Mouse (Mus musculus) heart, adult 2 months (tissue): ENCODE measurements around the gene Meis2. TPM values are rescaled to one million over a fixed set of nuclear protein-coding genes. Genes with fewer than 3 reads are reported as not detected.

ENCODE experiments used
- DNase-seq, 2 experiments: peaks; one replicate each; pipeline ENCODE4 v3.0.0; 2021
- H3K27ac ChIP-seq: fragments of 200-600 bp; 2 replicates; pipeline ENCODE4 v1.8.1; 2022
- H3K27me3 ChIP-seq: fragments of 200-500 bp; 2 replicates; pipeline ENCODE4 v1.6.1; 2012; ENCODE audit warnings: mild to moderate bottlenecking, low read length, inconsistent platforms, mixed read lengths; ENCODE audit not compliant: control insufficient read depth, insufficient read depth
- H3K36me3 ChIP-seq: fragments of 200-500 bp; 2 replicates; pipeline ENCODE4 v1.6.1; 2012; ENCODE audit warnings: low read length, inconsistent platforms; ENCODE audit not compliant: control insufficient read depth, insufficient read depth
- H3K4me1 ChIP-seq: fragments of 200-500 bp; 2 replicates; pipeline ENCODE4 v1.6.1; 2011; ENCODE audit warnings: low read length; ENCODE audit not compliant: control insufficient read depth, insufficient read depth
- H3K4me3 ChIP-seq: fragments of 200-600 bp; 2 replicates; pipeline ENCODE4 v1.8.1; 2022
- H3K79me2 ChIP-seq: fragments of 200-500 bp; replicated peaks from 2 replicates; pipeline ENCODE4 v1.6.1; 2012; ENCODE audit warnings: mild to moderate bottlenecking, inconsistent platforms, low read length, moderate library complexity, mixed read lengths; ENCODE audit not compliant: control insufficient read depth, insufficient read depth
- H3K9ac ChIP-seq: fragments of 200-500 bp; 2 replicates; pipeline ENCODE4 v1.6.1; 2012; ENCODE audit warnings: low read depth, mild to moderate bottlenecking, control low read depth, inconsistent platforms, low read length, mixed read lengths
- CTCF ChIP-seq: fragments of 200-600 bp; IDR thresholded peaks from 2 replicates; pipeline ENCODE4 v1.8.1; 2022; ENCODE audit warnings: antibody characterized with exemption, mild to moderate bottlenecking, moderate library complexity
- EP300 ChIP-seq: fragments of 200-500 bp; IDR thresholded peaks from 2 replicates; pipeline ENCODE4 v1.6.1; 2011; ENCODE audit warnings: low read depth, low read length, control low read depth; ENCODE audit not compliant: insufficient read depth
- POLR2A ChIP-seq: fragments of 200-500 bp; IDR thresholded peaks from 2 replicates; pipeline ENCODE4 v1.6.1; 2011; ENCODE audit warnings: mild to moderate bottlenecking, low read depth, low read length, control low read depth; ENCODE audit not compliant: insufficient read depth
- WGBS: fragments of 180-500 bp; shearing (Covaris S2); methylation state at CpG from one replicate; pipeline ENCODE4 v1.1.7; 2018; 5-methylcytosine and 5-hydroxymethylcytosine counted together
- intact Hi-C: fragments of 180-260 bp; cut with DNase I; formaldehyde crosslinking; loops from one replicate; pipeline ENCODE4 v1.15.1; 2025
- polyA plus RNA-seq: library from polyadenylated mRNA; depleted of rRNA; stranded (reverse); fragments of >200 nt; gene quantifications from 2 replicates; pipeline ENCODE4 v1.2.3, GENCODE M21; 2012
- total RNA-seq, 2 experiments: library from RNA; stranded (reverse); gene quantifications; 2 replicates each; pipeline ENCODE4 v1.2.3; 2021

The Meis2 gene
- total and polyA plus RNA-seq, 3 experiments: 16.9 to 30.4 (median 24.9) TPM

DNA sequence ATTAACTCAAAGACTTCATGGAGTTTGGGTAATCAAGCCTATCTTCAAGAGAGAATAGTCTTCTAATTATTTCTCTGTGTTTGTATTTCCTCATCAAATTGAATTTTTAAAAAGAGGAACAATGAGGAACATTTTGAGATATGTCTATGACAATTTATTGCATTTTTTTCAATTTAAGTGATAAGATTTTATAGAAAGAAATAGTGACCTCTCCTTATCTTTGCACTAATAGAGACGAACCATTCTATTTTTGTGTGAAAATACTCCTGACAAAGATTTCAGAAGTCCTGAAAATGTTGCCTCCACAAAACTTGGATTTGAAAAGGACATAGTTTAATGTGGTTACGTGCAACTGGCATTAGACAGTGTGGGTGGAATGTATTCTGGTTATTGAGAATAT lies 131.3 kb downstream of the Meis2 start:
- no peak overlapping the region for H3K4me3 ChIP-seq
- H3K79me2 ChIP-seq: no peaks in the 10 kb centered on the region
- TF ChIP-seq CTCF: no peak
- no peak for TF ChIP-seq EP300
- TF ChIP-seq POLR2A: no peak
- intact Hi-C loops: no loop called here
- DNase-seq: no peak
- H3K4me1 ChIP-seq: peaks cover 3% of the 10 kb centered on the region
- no peak overlapping the region for H3K9ac ChIP-seq
- no peak overlapping the region for H3K27ac ChIP-seq
- H3K36me3 ChIP-seq: peaks cover 3% of the 10 kb centered on the region
- no peaks in the 10 kb centered on the region for H3K27me3 ChIP-seq
- 71% methylated on average over 2 of the region's 2 CpGs for WGBS

DNA sequence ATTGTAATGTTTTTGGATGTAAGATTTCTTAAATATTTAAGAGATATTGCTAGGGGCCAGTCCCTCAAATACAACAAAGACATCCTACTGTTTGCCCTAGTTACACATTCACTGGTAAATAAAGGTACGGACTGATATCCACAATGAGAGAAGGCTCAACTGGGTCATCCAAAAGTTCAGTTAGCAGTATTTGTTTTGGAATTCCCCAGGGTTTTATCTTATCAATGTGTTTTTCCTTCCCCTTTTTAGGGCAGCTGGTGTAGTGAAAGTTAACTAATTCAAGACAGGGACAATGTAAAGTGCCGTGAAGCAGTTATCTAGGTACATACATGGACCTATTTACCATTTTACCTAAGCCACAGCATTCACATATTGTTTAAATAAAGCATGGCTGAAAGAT lies 132.4 kb downstream of the Meis2 start:
- no peak for TF ChIP-seq CTCF
- TF ChIP-seq POLR2A: no peak
- no peak for TF ChIP-seq EP300
- DNase-seq: no peak
- Histone ChIP-seq H3K36me3 (peaks cover 3% of the 10 kb centered on the region), H3K4me3 (no peak overlapping the region), H3K27ac (no peak overlapping the region), H3K27me3 (no peaks in the 10 kb centered on the region), H3K79me2 (no peaks in the 10 kb centered on the region), H3K9ac (no peak overlapping the region), H3K4me1 (peaks cover 3% of the 10 kb centered on the region)
- intact Hi-C loops: no loop called here
- 27% methylated on average over 2 of the region's 2 CpGs for WGBS

DNA sequence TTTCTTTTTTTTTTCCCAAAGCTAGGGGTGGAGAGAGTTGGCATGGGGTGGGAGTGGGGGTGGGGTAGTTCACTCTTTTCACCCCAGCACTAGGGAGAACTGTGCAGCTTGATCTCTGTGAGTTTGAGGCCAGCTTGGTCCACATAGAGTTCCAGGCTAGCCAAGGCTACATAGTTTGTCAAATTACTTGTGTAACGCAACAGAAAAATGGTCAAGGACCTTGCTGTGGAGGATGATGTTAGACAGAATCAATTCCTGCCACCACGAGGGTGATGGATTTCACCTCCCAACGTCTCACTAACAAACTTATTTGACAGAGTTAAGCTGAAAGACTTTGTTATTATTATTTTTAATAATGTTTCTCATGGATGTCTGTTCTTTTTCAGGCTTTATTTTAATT lies 139.9 kb downstream of the Meis2 start:
- Histone ChIP-seq H3K36me3 (no peaks in the 10 kb centered on the region; the same call in 1 of the 2 replicates), H3K27me3 (no peaks in the 10 kb centered on the region), H3K4me3 (no peak overlapping the region), H3K4me1 (no peaks in the 10 kb centered on the region), H3K9ac (no peak overlapping the region), H3K79me2 (no peaks in the 10 kb centered on the region), H3K27ac (no peak overlapping the region)
- intact Hi-C loops: no loop called here
- TF ChIP-seq CTCF (no peak), EP300 (no peak), POLR2A (no peak)
- DNase-seq: no peak
- WGBS: 90% methylated on average over 3 of the region's 3 CpGs

DNA sequence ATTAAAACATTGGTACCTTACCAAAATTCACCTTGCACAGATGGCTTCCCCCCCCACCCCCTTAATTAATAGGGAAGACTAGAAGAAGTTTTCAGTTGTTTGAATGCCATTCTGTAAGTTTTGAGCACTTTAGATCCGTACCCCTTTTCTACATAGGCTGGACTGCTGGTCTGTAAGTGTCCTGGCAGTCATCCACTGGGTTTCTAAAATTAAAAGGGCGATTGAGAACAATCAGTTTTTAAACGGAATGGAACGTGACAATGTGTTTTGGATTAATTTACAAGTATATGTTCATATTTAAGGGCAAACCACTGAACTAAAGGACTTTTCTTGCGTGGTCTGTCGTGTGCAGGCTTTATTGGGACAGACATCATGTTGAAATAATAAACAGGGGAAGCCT lies 141.2 kb downstream of the Meis2 start:
- WGBS: 63% methylated on average over 6 of the region's 6 CpGs
- no peak for DNase-seq
- Histone ChIP-seq H3K36me3 (no peaks in the 10 kb centered on the region; the same call in 1 of the 2 replicates), H3K9ac (no peak overlapping the region), H3K4me3 (no peak overlapping the region), H3K27me3 (no peaks in the 10 kb centered on the region), H3K79me2 (no peaks in the 10 kb centered on the region), H3K4me1 (no peaks in the 10 kb centered on the region), H3K27ac (peak overlapping the region; percentile 15; the same call in 1 of the 2 replicates)
- no peak for TF ChIP-seq POLR2A
- TF ChIP-seq EP300: no peak
- no peak for TF ChIP-seq CTCF
- intact Hi-C loops: no loop called here

- DNase-seq: no peak
- no peak overlapping the region for H3K4me3 ChIP-seq
- H3K9ac ChIP-seq: no peak overlapping the region
- no peaks in the 10 kb centered on the region for H3K27me3 ChIP-seq
- no peak for TF ChIP-seq POLR2A
- TF ChIP-seq EP300: no peak
- no peak for TF ChIP-seq CTCF
- no peak overlapping the region for H3K27ac ChIP-seq
- H3K36me3 ChIP-seq: no peaks in the 10 kb centered on the region; the same call in 1 of the 2 replicates
- intact Hi-C loops: no loop called here
- H3K4me1 ChIP-seq: no peaks in the 10 kb centered on the region
- 57% methylated on average over 6 of the region's 6 CpGs for WGBS
- no peaks in the 10 kb centered on the region for H3K79me2 ChIP-seq
Observed at GRCm38 (mm10) chr2:115923247-115923646, 142.4 kb downstream of the Meis2 start.

GRCm38 (mm10) chr2:115921687-115922086 lies 144.0 kb downstream of the Meis2 start:
- Histone ChIP-seq H3K27me3 (no peaks in the 10 kb centered on the region), H3K79me2 (no peaks in the 10 kb centered on the region), H3K27ac (no peak overlapping the region), H3K36me3 (no peaks in the 10 kb centered on the region; the same call in 1 of the 2 replicates), H3K9ac (no peak overlapping the region), H3K4me1 (no peaks in the 10 kb centered on the region), H3K4me3 (no peak overlapping the region)
- DNase-seq: no peak
- no peak for TF ChIP-seq POLR2A
- no peak for TF ChIP-seq CTCF
- no peak for TF ChIP-seq EP300
- WGBS: 51% methylated on average over 9 of the region's 9 CpGs
- intact Hi-C loops: no loop called here
